Mouse (Mus musculus) limb, embryonic 14.5 days (tissue): ENCODE data around the gene Pdlim5. TPM values are rescaled to one million over a fixed set of nuclear protein-coding genes. Genes with fewer than 3 reads are reported as not detected.
A peak's percentile ranks its signal among the peaks of the same experiment; 100 is the strongest.
"Not testable (repeated sequence)": the region's sequence is repeated elsewhere in the genome, so short reads cannot be mapped to it uniquely, and the experiment has no call there.

Experiments used
- ATAC-seq: fragments of 200-750 bp; cut with Nextera tagmentation; 2 replicates; pipeline ENCODE4 v1.8.0; 2017; ENCODE audit warnings: low read depth, moderate number of reproducible peaks, moderate TSS enrichment; ENCODE audit not compliant: low FRiP score
- DNase-seq: peaks from one replicate; pipeline ENCODE4 v3.0.0-alpha.2; 2015; ENCODE audit warnings: low spot score
- H3K27ac ChIP-seq: fragments of 300-500 bp; sonication (generic); replicated peaks from 2 replicates; pipeline ENCODE4 v1.5.1; 2014; ENCODE audit warnings: low read depth, mild to moderate bottlenecking, low read length, moderate library complexity, mixed read lengths
- H3K27me3 ChIP-seq: fragments of 300-500 bp; sonication (generic); 2 replicates; pipeline ENCODE4 v1.6.1; 2014; ENCODE audit warnings: low read length, mixed read lengths; ENCODE audit not compliant: control insufficient read depth, insufficient read depth
- H3K36me3 ChIP-seq: fragments of 300-500 bp; sonication (generic); 2 replicates; pipeline ENCODE4 v1.6.1; 2014; ENCODE audit warnings: mild to moderate bottlenecking, low read length, moderate library complexity, mixed read lengths; ENCODE audit not compliant: control insufficient read depth, insufficient read depth
- H3K4me1 ChIP-seq: fragments of 300-500 bp; sonication (generic); 2 replicates; pipeline ENCODE4 v1.6.1; 2014; ENCODE audit warnings: antibody characterized with exemption, low read length, mixed read lengths; ENCODE audit not compliant: control insufficient read depth, insufficient read depth
- H3K4me2 ChIP-seq: fragments of 300-500 bp; sonication (generic); replicated peaks from 2 replicates; pipeline ENCODE4 v1.6.1; 2014; ENCODE audit warnings: low read depth, mild to moderate bottlenecking, low read length, moderate library complexity; ENCODE audit not compliant: severe bottlenecking
- H3K4me3 ChIP-seq: fragments of 300-500 bp; sonication (generic); replicated peaks from 2 replicates; pipeline ENCODE4 v1.5.1; 2014; ENCODE audit warnings: low read length
- H3K9ac ChIP-seq: fragments of 300-500 bp; sonication (generic); 2 replicates; pipeline ENCODE4 v1.6.1; 2014; ENCODE audit warnings: mild to moderate bottlenecking, low read depth, low read length, moderate library complexity; ENCODE audit not compliant: severe bottlenecking
- H3K9me3 ChIP-seq: fragments of 300-500 bp; sonication (generic); 2 replicates; pipeline ENCODE4 v1.6.1; 2016; ENCODE audit warnings: low read length; ENCODE audit not compliant: control insufficient read depth
- POLR2A ChIP-seq: fragments of 200-500 bp; IDR thresholded peaks from 2 replicates; pipeline ENCODE4 v1.8.0; 2012; ENCODE audit warnings: inconsistent platforms, mild to moderate bottlenecking, moderate library complexity, borderline replicate concordance; ENCODE audit not compliant: insufficient read depth, insufficient read length; ENCODE audit errors: extremely low read depth
- WGBS: fragments of 180-500 bp; shearing (Covaris S2); extraction: QIAGEN DNeasy Blood & Tissue Kit; methylation state at CpG from one replicate; pipeline ENCODE4 v1.1.7; 2014; 5-methylcytosine and 5-hydroxymethylcytosine counted together
- polyA plus RNA-seq, 2 experiments: library from polyadenylated mRNA; depleted of rRNA in 1 of 2; stranded (reverse) in 1 of 2; unstranded in 1 of 2; fragments of >200 nt; fragmentation: Nextera tagmentation in 1 of 2; extraction: Ambion mirVana in 1 of 2; gene quantifications; 2 replicates each; pipeline versions ENCODE4 v1.2.1 to v1.2.3; 2012 to 2014

Pdlim5 gene
- polyA plus RNA-seq, 2 experiments: 37.9 TPM

GRCm38 (mm10) chr3:142212186-142212585 is 183.3 kb downstream of the Pdlim5 start:
- Histone ChIP-seq H3K4me3 (no peak overlapping the region), H3K27ac (no peak overlapping the region), H3K9ac (no peak overlapping the region), H3K27me3 (0 out of 2 replicates have a peak, but pooled peaks cover 8% of the 10 kb centered on the region), H3K9me3 (no peaks in the 10 kb centered on the region), H3K36me3 (no peaks in the 10 kb centered on the region), H3K4me2 (no peak overlapping the region), H3K4me1 (peaks cover 24% of the 10 kb centered on the region)
- TF ChIP-seq POLR2A: no peak
- ATAC-seq: no peak
- 28% methylated on average over 3 of the region's 3 CpGs for WGBS
- DNase-seq: no peak

GRCm38 (mm10) chr3:142209981-142210380 is 185.5 kb downstream of the Pdlim5 start:
- 45% methylated on average over 6 of the region's 6 CpGs for WGBS
- H3K27ac ChIP-seq: no peak overlapping the region
- peaks cover 24% of the 10 kb centered on the region for H3K4me1 ChIP-seq
- no peak overlapping the region for H3K9ac ChIP-seq
- no peak for TF ChIP-seq POLR2A
- H3K4me2 ChIP-seq: no peak overlapping the region
- ATAC-seq (no peak), DNase-seq (no peak)
- no peak overlapping the region for H3K4me3 ChIP-seq
- no peaks in the 10 kb centered on the region for H3K9me3 ChIP-seq
- H3K36me3 ChIP-seq: no peaks in the 10 kb centered on the region
- no peaks in the 10 kb centered on the region for H3K27me3 ChIP-seq

- no peaks in the 10 kb centered on the region for H3K36me3 ChIP-seq
- H3K27me3 ChIP-seq: no peaks in the 10 kb centered on the region
Measured at GRCm38 (mm10) chr3:142209057-142209456, 186.4 kb downstream of the Pdlim5 start.

GRCm38 (mm10) chr3:142207488-142207887 is 188.0 kb downstream of the Pdlim5 start:
- WGBS: 78% methylated on average over 6 of the region's 6 CpGs
- H3K4me1 ChIP-seq: peaks cover 21% of the 10 kb centered on the region
- H3K4me3 ChIP-seq: no peak overlapping the region
- ATAC-seq: no peak
- no peaks in the 10 kb centered on the region for H3K36me3 ChIP-seq
- no peak for TF ChIP-seq POLR2A
- no peak for DNase-seq
- no peaks in the 10 kb centered on the region for H3K27me3 ChIP-seq
- no peak overlapping the region for H3K27ac ChIP-seq
- no peaks in the 10 kb centered on the region for H3K9me3 ChIP-seq
- no peak overlapping the region for H3K9ac ChIP-seq
- H3K4me2 ChIP-seq: no peak overlapping the region

More at GRCm38 (mm10) chr3:142209057-142209456, 186.4 kb downstream of the Pdlim5 start:
- Histone ChIP-seq H3K9ac (no peak overlapping the region), H3K4me2 (no peak overlapping the region), H3K4me3 (no peak overlapping the region), H3K9me3 (no peaks in the 10 kb centered on the region), H3K27ac (no peak overlapping the region), H3K4me1 (peaks cover 24% of the 10 kb centered on the region)
- peak; percentile 59 for DNase-seq
- ATAC-seq: peak; percentile 61; the same call in 1 of the 2 replicates
- 55% methylated on average over 11 of the region's 11 CpGs for WGBS
- no peak for TF ChIP-seq POLR2A

GRCm38 (mm10) chr3:142206316-142206715 is 189.2 kb downstream of the Pdlim5 start:
- no peak for TF ChIP-seq POLR2A
- H3K9me3 ChIP-seq: no peaks in the 10 kb centered on the region
- no peaks in the 10 kb centered on the region for H3K36me3 ChIP-seq
- DNase-seq: no peak
- 31% methylated on average over 3 of the region's 3 CpGs for WGBS
- H3K27me3 ChIP-seq: no peaks in the 10 kb centered on the region
- H3K4me2 ChIP-seq: no peak overlapping the region
- peaks cover 19% of the 10 kb centered on the region for H3K4me1 ChIP-seq
- H3K9ac ChIP-seq: no peak overlapping the region
- H3K27ac ChIP-seq: no peak overlapping the region
- no peak for ATAC-seq
- H3K4me3 ChIP-seq: no peak overlapping the region

GRCm38 (mm10) chr3:142196142-142196541 is 199.4 kb downstream of the Pdlim5 start:
- H3K4me1 ChIP-seq: no peaks in the 10 kb centered on the region
- H3K4me3 ChIP-seq: no peak overlapping the region
- no peaks in the 10 kb centered on the region for H3K36me3 ChIP-seq
- no peak overlapping the region for H3K9ac ChIP-seq
- no peak overlapping the region for H3K27ac ChIP-seq
- ATAC-seq: no peak
- H3K27me3 ChIP-seq: no peaks in the 10 kb centered on the region
- no peak overlapping the region for H3K4me2 ChIP-seq
- DNase-seq: no peak
- WGBS: 86% methylated on average over 8 of the region's 8 CpGs
- no peak for TF ChIP-seq POLR2A
- no peaks in the 10 kb centered on the region for H3K9me3 ChIP-seq

GRCm38 (mm10) chr3:142191627-142192026 is 203.9 kb downstream of the Pdlim5 start:
- ATAC-seq, H3K4me2 ChIP-seq, H3K9ac ChIP-seq, DNase-seq, H3K4me3 ChIP-seq, H3K27me3 ChIP-seq, H3K27ac ChIP-seq, H3K36me3 ChIP-seq, H3K9me3 ChIP-seq, H3K4me1 ChIP-seq: not testable (repeated sequence)
